26 mouse cellular contexts compared by ENCODE assay signal in genomic region chr7:137935896-137936295, GRCm38 (mm10).
DNase-seq lines count a peak whose midpoint lies in the region; ATAC-seq and TF ChIP-seq lines count a peak whose summit lies in the region.
"Had no signal": no experiment of that assay in that cellular context is flagged by ENCODE, and none has a peak within 500 bp of the region (broad histone marks: within the 10 kb centered on the region; RNA-seq: fewer than 3 reads in every experiment).

No protein-coding gene starts in this region.

- H3K27ac ChIP-seq in embryonic facial prominence, embryonic 14.5 days (replicated peaks; ENCODE audit: low read depth, low read length), result no peak overlapping the region
- no peak overlapping the region for H3K27ac ChIP-seq in embryonic facial prominence, embryonic 10.5 days (replicated peaks)
- no peak overlapping the region for H3K27ac ChIP-seq in left cerebral cortex, adult 2 months
- H3K27ac ChIP-seq: embryonic facial prominence, embryonic 13.5 days; forebrain, embryonic 13.5 days; heart, embryonic 10.5 days; hindbrain, embryonic 15.5 days; layer of hippocampus, adult 2 months; limb, embryonic 12.5 days; macrophage; midbrain, embryonic 10.5 days had no signal

- 23% methylated on average over 3 of the region's 3 CpGs for WGBS in embryonic facial prominence, embryonic 14.5 days
- 49% methylated on average over 3 of the region's 3 CpGs for WGBS in embryonic facial prominence, embryonic 10.5 days

- H3K36me3 ChIP-seq in embryonic facial prominence, embryonic 14.5 days (ENCODE audit: control insufficient read depth, insufficient read depth, low read length), result no peaks in the 10 kb centered on the region
- no peaks in the 10 kb centered on the region for H3K36me3 ChIP-seq in embryonic facial prominence, embryonic 10.5 days (replicated peaks)
- H3K36me3 ChIP-seq: embryonic facial prominence, embryonic 13.5 days; G1E; heart, embryonic 10.5 days; hindbrain, embryonic 15.5 days; limb, embryonic 12.5 days; midbrain, embryonic 10.5 days had no signal

- H3K4me3 ChIP-seq in embryonic facial prominence, embryonic 14.5 days (ENCODE audit: low read depth, low read length), result no peak overlapping the region
- no peak overlapping the region for H3K4me3 ChIP-seq in embryonic facial prominence, embryonic 10.5 days
- no peak overlapping the region for H3K4me3 ChIP-seq in left cerebral cortex, adult 2 months
- H3K4me3 ChIP-seq: embryonic facial prominence, embryonic 13.5 days; forebrain, embryonic 13.5 days; heart, embryonic 10.5 days; hindbrain, embryonic 15.5 days; layer of hippocampus, adult 2 months; limb, embryonic 12.5 days; midbrain, embryonic 10.5 days had no signal

- TF ChIP-seq CTCF in left cerebral cortex, adult 2 months (IDR thresholded peaks at IDR 0.05), result no peak

- H3K9me3 ChIP-seq in embryonic facial prominence, embryonic 14.5 days (ENCODE audit: control insufficient read depth, low read length), result no peaks in the 10 kb centered on the region
- H3K9me3 ChIP-seq in embryonic facial prominence, embryonic 10.5 days, result no peaks in the 10 kb centered on the region
- H3K9me3 ChIP-seq: embryonic facial prominence, embryonic 13.5 days; forebrain, embryonic 13.5 days; heart, embryonic 10.5 days; hindbrain, embryonic 15.5 days; limb, embryonic 12.5 days; midbrain, embryonic 10.5 days had no signal

- peak; percentile 19 for DNase-seq in embryonic facial prominence, embryonic 14.5 days (ENCODE audit: low spot score)
- DNase-seq in embryonic facial prominence, embryonic 10.5 days (ENCODE audit: low spot score), result no peak
- DNase-seq in left cerebral cortex, postnatal 4 days, result peak; percentile 81
- no peak for DNase-seq in left cerebral cortex, adult 2 months (ENCODE audit: extremely low spot score in 1 of 2, low spot score in 2 of 2)
- peak; percentile 13 for DNase-seq in kidney, postnatal 10 days
- DNase-seq in retina, embryonic 14.5 days (ENCODE audit: low spot score), result peak; percentile 70
- DNase-seq in heart, adult 11 months, result no peak
- DNase-seq: adrenal gland, adult 2 months; B cell, adult 2 months; heart, postnatal 4 days; liver, postnatal 0 days; right cerebral cortex, adult 18-20 months; right cerebral cortex, postnatal 4 days; thymus, postnatal 25 days had no signal

- no peaks in the 10 kb centered on the region for H3K4me1 ChIP-seq in embryonic facial prominence, embryonic 14.5 days (ENCODE audit: control insufficient read depth, insufficient read depth, low read length)
- H3K4me1 ChIP-seq in embryonic facial prominence, embryonic 10.5 days, result peaks cover 13% of the 10 kb centered on the region; the same call in 1 of the 2 replicates
- H3K4me1 ChIP-seq: embryonic facial prominence, embryonic 13.5 days; limb, embryonic 12.5 days had no signal

- ATAC-seq in embryonic facial prominence, embryonic 14.5 days (ENCODE audit: low read depth), result no peak
- ATAC-seq: forebrain, embryonic 13.5 days; intestine, embryonic 16.5 days; liver, postnatal 0 days; lung, postnatal 0 days had no signal

- no peak overlapping the region for H3K9ac ChIP-seq in embryonic facial prominence, embryonic 14.5 days (ENCODE audit: low read depth, low read length)
- H3K9ac ChIP-seq: embryonic facial prominence, embryonic 13.5 days; forebrain, embryonic 13.5 days; hindbrain, embryonic 15.5 days; limb, embryonic 12.5 days; liver, postnatal 0 days had no signal

- intact Hi-C loops in left cerebral cortex, postnatal 4 days (cut with DNase I), result no loop called here
- intact Hi-C loops in left cerebral cortex, adult 2 months (cut with DNase I), result no loop called here

- no peak overlapping the region for H3K4me2 ChIP-seq in embryonic facial prominence, embryonic 14.5 days (ENCODE audit: low read depth, low read length)
- H3K4me2 ChIP-seq: embryonic facial prominence, embryonic 13.5 days; forebrain, embryonic 13.5 days; hindbrain, embryonic 15.5 days; limb, embryonic 12.5 days; liver, embryonic 11.5 days had no signal

- no peaks in the 10 kb centered on the region; the same call in 1 of the 2 replicates for H3K27me3 ChIP-seq in embryonic facial prominence, embryonic 14.5 days (replicated peaks; ENCODE audit: control insufficient read depth, insufficient read depth, low read length)
- H3K27me3 ChIP-seq in embryonic facial prominence, embryonic 10.5 days (replicated peaks; ENCODE audit: low read depth, poor library complexity, severe bottlenecking), result no peaks in the 10 kb centered on the region
- H3K27me3 ChIP-seq: forebrain, embryonic 13.5 days; hindbrain, embryonic 15.5 days; limb, embryonic 12.5 days had no signal

Comparison
In these comparisons a context has a peak if more than half of its experiments do, and no peak if none do; other contexts are left out.
1. DNase-seq: peak in embryonic facial prominence, embryonic 14.5 days (single experiment), left cerebral cortex, postnatal 4 days (single experiment), kidney, postnatal 10 days (single experiment) and retina, embryonic 14.5 days (single experiment); none in embryonic facial prominence, embryonic 10.5 days (single experiment), left cerebral cortex, adult 2 months (0 of 2) and heart, adult 11 months (single experiment).